Mouse (Mus musculus) heart, adult 18-20 months (tissue): ENCODE measurements around the gene Ifngr2. TPM values are rescaled to one million over a fixed set of nuclear protein-coding genes. Genes with fewer than 3 reads are reported as not detected.

Experiments used
- DNase-seq, 2 experiments: peaks; one replicate each; pipeline ENCODE4 v3.0.0; 2021 to 2022; ENCODE audit warnings: mixed read lengths in 1 of 2
- total RNA-seq, 2 experiments: library from RNA; stranded (reverse); gene quantifications; 2 replicates each; pipeline ENCODE4 v1.2.3; 2021

Ifngr2 gene
- total RNA-seq, 2 experiments from 2014 or later = 121 to 129 TPM

DNA sequence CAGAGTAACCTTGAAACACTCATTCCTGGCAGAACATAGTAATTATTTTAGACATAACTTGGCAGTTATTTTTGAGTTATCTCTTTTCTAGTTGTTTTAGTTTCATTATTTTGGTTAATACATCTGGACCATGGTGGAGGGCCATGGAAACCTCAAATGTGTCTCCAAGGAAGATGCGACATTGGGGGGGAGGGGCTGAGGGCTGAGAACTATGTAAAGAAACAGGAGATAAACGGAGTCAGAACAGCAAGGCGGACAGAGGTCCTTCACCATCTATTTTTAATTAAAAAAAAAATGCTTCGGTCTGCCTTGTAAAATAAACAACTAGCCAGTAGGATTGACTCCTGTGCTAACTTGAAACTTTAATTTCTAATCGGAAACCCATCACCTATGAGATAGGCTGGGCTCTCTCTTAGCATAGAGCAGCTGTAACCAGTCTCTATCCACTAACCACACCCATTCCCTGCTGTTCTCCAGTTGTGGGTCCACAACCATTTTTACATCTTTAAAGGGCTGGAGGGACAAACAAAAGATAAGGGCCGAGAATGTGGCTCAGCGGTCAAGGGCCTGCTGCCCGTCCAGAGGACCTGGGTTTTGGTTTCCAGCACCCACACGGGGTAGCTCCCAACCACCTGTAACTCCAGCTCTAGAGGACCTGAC, 18.6 kb downstream of the Ifngr2 start:
- DNase-seq = no peak

DNA sequence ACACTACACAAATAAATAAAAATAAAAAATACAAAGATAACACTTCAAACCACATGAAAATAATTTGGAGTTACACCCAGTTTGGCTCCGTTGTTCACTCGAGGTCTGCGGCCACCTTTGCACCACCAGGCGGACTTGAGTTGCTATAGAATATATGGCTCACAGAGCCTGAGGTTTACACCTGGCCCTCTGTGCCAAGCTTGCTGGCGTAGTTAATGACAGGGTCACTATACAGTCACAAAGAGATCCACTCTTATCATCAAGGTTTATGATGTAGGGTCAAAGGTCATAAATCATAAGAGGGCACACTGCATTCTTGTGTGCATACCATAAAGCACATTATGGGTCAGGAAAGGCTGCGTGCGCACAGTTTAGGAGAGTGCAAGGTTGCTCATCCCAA, 19.1 kb downstream of the Ifngr2 start:
- DNase-seq = no peak

DNA sequence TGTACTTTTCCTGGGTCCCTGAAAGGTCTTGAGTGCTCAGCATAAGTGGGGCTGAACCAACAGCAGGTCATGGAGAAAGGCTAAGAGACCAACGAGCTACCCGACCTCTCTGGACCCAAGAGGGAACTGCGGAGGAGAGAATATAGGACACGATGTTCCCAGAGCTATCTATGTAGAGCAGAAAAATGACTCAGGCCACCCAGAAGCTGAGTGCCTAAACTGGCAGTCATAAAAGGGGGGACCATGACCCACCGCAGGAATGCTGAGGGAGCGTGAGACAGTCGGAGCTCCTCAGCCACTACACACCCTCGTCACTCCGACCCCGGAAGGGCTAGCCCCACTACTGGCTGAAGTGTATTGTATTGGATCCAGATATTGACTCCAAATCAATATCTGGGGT, 22.1 kb downstream of the Ifngr2 start:
- DNase-seq = peak in 1 of 2 experiments; percentile 30

DNA sequence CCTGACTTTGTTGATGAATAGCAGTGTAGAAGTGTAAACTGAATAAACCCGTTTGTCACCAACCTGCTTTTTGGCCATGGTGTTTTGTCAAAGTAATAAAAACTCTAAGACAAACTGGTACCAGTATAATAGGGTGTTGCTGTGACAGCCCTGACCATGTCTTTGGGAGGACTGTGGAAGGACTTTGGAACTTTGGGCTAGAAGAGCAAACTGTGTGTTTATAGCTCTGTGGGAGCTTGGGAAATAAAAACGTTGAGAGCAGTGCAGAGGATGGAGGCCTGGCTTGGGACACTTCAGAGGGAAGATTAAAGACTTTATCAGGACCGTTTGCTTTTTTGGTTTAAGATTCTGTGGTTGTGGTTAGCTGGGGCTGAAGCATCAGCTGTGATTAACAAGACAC, 24.2 kb downstream of the Ifngr2 start:
- DNase-seq = no peak

DNA sequence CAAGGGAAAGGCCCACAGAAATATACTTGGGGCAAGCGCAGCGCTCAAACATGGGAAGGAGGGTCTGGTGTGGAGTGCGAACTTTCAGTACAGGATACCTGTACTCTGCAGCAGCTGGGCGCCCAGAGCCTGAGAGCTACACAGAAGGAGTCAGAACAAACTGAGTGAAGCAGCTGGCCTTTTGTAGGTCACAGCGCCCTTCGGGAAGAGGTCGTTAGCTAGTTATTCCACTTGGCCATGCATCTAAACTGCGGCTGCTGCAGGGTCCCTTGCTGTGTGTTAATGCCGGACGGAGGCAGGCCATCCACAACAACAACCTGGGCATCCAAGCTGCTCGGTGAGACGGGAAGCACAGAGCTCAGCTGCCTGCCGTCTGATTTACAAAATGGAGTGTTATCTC, 28.3 kb downstream of the Ifngr2 start:
- no peak for DNase-seq

DNA sequence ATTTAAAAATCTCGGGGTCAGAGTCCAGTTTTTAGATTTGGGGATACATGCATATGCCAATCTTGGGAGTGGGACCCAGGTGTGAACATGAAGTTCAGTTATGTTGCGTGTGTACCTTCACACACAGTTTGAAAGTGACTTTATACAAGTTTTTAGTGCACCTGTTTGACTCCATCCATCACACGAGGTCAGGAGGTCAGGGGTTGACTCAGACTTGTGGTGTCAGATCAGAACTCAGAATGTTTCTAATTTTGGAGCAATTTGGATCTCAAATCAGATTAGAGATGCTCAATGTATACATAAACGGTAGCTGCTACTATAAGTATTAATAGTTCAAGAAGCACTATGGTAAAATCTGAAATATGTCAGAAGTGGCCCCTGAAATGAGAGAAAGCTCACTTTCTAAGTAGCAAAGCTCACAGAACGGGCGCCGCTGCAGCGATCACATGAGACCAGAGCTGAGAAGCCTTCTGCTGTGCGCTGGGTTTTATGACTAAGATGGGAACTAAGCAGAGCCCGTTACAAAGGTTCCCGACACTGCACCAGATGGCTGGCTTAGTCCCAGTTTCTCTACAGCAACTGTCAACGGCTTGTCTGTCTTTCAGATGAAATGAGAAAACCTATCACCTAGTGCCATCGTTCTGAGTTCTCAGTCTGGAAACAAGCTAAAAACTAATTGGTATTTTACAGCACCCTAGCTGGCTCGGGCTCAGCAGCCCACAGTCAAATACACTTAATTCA, 32.3 kb downstream of the Ifngr2 start:
- DNase-seq = no peak

DNA sequence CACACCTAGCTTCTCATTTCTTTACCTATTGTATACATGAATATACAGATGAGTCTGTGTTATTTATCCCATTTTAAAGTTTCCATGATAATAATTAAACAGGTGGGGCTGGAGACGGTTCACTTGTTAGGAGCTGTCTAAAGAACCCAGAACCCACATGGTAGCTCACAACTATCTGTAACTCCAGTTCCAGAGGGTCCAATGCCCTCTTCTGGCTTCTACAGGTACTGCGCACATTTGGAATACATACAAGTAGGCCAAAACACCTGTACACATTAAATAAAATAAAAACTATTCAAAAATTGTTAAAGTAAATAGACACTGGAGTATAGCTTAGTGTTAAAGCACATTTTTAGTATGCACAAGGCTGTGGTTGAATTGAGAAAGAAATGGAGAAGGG, 35.4 kb downstream of the Ifngr2 start:
- peak in 1 of 2 experiments; percentile 66 for DNase-seq

DNA sequence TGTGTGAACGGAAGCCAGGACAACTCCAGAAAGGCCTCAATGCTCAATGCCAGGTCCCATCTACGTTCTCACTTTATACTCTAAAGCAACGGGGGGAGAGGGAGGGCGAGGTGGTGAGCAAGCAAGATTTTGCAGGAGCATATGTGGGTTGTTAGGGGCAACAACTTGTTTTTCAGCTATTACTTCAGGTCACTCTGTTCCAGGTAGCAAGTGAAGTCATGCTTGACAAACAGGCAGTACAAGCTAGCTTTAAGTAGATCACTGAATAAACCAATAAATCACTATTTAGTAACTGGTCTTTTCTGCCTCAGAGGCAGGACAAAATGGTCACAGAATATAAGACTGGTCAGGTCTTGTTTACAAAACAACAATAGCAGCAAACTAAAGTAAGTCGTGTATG, 38.7 kb downstream of the Ifngr2 start:
- no peak for DNase-seq

DNA sequence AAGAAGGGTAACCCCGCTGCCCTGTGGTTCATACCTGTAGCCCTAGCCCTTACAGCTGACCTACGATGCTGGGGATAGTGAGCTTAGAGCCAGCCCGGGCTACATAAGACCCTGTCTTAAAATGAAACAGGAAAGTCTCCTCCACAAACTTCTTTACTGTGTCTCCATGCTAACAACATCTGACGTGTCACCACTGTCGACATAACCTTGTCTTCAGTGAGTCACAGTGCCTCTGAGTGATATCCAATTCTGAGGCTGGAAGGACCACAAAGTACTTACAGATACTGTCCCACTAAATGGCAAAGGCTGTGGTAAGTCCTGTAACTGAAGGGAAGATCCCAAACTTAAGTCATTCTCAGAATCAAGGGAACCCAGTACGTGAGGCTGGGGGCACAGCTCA, 39.4 kb downstream of the Ifngr2 start:
- DNase-seq = no peak

DNA sequence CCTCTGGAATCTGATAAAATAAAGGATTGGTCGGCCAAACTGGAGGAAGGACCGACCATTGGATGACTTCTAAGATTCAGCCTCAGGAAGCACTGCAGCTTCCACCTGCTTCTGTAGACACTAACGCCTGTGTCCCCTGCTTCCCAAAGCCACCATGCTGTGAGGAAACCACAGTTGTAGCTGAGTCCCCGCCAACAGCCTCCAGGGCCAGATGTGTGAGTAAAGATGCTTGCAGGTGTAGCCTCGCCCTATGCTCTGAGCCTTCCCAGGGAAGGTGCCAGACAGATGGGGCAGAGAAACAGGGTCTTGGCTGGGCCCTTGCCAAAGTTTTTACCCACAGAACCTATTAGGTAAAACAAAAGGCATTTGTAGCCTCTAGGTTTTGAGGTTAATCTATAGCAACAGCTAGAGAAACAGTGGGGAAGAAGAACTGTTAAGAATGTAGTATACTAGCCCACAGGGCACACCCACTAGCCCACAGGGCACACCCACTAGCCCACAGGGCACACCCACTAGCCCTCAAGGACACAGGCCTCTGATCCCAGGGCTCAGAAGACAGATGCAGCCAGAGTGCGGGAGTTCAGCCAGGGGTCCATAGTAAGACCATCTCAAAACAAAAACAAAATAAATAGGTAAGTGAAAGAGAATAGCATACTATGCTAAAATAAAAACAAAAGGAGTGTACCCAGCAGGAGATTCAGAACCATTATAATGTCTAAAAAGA, 41.0 kb downstream of the Ifngr2 start:
- DNase-seq = no peak

DNA sequence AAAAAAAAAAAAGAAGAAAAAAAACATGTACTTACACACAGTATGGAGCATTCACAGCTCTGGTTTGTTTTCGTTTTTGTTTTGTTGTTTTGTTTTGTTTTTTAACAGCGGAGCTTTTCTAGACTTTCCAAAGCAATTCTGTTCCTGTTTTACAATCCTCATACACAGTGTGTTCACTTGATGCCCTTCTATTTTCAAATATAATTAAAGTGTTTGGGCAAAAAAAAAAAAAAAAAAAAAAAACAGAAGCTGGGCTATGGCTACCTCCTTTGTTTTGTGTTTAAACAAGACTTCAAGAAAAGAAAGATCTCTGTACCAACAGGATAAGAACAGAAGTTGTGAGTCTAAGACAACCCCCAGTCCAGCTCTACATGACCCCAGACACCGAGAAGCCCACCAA, 41.8 kb downstream of the Ifngr2 start:
- DNase-seq = no peak

DNA sequence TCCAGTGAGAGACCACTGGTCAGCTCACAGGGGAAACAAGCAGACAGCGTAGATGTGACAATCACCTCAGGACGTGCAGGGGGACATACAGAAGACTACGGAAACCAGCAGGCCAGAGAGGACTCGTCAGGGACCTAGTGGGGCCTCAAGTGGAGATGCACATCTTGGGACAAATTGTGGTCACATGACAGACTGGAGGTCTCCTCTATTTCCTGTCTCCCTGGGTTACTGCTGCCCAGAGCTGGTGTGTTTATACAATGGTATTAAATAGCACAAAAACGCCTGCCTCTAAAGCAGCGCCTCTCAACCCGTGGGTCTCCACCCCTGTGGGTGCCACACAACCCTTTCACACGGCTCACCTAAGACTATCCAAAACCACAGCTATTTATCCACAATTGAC, 45.3 kb downstream of the Ifngr2 start:
- DNase-seq = no peak

DNA sequence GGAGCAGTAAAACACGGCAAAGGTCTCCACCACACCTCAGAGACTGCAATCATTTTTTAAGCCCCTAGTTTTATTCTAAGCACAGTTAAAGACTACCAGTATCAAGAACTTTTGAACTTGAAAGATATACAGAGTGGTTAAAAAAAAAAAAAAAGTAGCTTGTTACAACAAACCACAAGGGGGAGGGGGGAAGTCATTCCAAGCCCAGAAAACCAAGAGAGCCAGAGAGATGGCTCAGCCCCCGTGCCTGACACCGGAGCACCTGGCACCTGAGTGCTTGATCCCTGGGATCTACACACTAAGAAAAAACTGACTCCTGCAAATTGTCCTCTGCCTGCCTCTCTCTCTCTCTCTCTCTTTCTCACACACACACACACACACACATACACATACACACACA, 46.4 kb downstream of the Ifngr2 start:
- no peak for DNase-seq

DNA sequence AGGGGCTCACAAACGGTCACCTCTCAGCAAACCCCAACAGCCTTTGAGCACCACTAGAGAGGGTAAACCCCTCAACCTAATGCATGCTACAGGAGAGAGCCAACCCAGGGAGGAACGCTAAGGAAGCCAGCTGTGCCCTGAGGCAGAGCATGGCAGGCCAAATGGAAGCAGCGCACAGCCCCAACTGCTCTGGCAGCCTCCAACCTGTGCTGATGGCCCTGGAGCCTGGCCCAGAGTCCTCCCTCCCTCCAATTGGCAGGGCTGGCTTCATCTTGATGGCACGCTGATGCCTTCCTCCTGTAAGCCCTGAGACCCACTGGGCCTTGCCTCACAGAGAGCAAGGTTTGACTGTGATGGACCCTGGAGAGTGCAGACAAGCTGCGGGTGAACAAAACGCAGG, 48.2 kb downstream of the Ifngr2 start:
- DNase-seq = peak; percentile 54 to 61

DNA sequence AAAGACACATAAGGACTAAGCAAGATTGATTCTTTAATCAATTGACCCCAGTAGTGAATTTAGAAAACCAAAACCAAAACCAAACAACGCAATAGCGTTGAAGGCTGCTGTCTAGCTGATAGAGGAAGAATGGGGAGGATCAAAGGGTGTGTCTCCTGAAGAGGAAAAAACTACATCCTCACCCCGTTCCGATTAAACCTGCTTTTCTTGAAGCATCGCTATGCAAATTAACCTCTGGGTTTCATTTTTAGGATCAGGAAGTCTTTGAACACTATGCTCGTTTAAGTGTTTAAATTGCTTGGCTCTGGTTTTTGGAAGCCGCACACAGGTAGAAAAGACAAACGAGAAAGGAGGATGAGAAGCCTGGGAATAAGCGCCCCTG, 49.5 kb downstream of the Ifngr2 start:
- no peak for DNase-seq

DNA sequence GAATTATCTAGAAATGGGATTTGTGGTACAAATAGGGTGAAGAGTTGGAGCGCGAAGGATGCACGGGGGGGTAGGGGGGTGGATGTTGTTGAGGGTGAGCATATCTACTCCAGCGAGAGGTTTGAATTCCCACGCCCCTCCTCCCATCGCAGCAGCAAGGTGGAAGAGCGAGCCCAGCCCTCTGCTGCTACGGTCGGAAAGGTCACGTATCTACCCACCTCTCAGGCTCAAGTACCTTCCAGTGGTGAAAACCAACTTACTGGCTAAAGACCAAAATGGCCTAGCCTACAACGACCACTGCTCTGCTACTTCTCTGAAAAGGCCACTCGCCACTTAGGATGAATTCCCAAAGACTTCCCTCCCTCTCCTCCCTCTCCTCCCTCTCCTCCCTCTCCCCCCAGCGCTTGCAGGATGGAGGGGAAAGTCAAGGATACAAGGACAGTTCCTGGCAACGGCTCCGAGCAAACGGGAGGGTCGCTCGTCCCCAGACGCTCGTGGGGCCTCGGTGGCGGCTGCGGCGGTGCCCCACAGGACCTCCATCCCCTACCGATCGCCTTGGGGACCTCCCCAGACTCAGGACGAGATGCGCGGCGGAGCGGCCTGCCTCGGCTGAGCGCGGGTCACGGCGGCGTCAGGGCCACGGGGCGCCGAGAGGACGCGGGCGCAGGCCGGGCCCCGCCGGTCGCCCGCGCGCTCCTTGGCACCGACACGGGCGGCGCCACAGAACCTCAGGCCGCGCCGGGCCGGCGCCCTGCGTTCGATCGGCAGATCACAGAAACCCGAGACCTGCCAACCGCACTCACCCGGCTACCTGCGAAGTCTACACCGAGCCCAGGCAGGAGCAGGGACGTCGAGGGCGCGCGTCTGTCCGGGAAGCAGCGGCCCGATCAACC, 50.2 kb downstream of the Ifngr2 start:
- peak in 1 of 2 experiments; percentile 51 for DNase-seq

DNA sequence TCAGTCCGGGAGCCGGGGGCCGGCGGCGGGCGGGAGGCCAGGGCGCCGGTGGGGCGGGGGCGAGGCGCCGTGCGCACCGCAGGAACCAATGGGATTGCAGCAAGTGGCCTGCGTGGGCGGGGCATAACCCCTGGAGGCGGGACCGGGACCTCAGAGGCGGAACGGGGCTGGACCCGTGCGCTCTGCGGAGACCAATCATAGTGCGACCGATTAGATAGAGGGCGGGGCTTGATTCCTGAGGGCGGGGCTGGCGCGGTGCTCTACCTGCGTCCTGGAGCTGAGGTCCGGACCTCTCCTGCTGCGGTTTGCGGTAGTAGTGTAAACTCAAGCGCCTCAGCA, 50.8 kb downstream of the Ifngr2 start, which contains the start of gene Tmem50b:
TSS of gene Tmem50b (minus strand) at position 129 of the 339 bp plus-strand sequence.
- peak; percentile 99 for DNase-seq

DNA sequence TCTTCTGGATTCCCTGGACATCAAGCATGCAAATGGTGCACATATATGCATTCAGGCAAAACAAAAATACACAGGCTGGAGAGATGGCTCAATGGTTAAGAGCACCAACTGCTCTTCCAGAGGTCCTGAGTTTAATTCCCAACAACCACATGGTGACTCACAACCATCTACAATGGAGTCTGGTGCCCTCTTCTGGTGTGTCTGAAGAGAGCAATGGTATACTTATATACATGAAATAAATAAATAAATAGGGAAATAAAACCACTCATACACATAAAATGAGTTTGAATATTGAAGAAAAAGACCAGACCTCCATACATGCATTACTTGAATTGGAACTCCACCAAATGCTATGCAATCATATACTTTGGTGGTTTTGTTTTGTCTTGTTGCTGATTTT, 52.4 kb downstream of the Ifngr2 start:
- DNase-seq = no peak

DNA sequence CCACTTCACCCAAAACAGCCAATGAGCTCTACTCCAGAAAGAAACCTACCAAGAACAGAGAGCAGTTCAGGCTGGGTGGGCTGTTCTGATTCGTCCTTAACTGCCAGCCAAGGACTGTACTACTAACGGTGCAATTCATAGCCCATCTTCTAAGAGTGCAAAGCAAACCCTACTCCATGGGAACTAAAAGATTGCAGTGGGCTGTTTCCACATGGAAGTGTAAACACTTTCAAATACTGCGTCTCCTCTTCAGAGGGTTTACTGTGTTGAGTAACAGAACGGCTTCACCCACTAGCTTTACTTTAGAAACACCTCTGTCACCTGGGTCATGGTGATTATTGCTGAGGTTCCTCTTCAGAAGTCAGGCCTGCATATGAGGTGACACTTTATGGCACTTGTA, 54.2 kb downstream of the Ifngr2 start:
- DNase-seq = no peak

DNA sequence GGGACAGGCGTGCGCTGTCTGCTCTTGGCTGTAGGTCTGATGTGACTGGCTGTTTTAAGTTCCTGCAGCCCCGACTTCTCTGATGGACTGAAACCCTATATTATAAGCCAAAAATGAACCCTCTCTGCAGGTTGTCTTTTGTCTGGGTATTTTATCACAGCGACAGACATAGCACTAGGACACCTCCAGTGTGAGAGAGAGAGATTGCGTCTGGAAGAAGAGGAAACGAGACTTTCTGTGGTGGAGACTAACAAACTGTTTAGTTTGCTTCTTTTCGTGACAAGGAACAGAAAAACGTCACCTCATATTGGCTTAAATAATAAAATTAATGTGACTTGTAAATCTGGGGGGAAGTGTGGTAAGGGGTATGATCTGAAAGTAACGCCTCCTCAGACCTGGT, 54.8 kb downstream of the Ifngr2 start:
- DNase-seq = no peak

DNA sequence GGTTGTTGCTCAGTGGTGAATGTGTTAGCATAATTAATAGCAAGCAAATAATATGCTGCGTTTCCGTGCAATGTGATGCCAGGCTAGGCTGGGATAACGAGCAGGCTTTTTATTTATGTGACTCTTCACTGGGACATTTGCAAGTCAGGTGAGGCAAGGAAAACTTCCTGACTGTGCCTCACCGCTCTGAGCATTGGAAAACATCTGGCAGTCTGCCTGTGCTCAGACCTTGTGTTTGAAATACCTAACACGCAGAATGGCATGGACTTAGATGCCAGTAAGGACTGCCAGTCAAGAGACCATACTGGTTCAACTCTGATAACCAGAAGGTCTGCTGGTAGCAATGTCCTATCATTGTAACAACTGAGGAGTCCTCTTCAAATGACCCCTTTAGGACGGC, 58.3 kb downstream of the Ifngr2 start:
- DNase-seq = peak; percentile 46 to 49

DNA sequence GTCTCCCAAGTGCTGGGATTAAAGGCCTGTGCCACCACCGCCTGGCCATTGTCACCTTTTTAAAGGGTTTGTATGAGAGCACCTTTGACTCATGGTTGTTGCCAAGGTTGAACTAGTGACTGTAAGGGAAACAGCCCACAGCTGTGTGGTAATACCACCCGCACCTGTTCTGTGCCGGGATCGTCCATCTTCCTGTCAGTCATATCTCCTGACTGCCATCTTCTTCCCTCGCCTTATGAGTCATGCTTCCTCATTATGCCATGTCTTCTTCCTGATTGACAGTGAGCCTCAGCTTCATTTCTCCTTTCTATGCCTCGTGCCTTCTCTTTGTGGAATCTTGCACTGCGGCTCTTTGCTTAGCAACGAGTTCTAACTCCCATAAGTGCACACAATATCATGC, 60.1 kb downstream of the Ifngr2 start:
- DNase-seq = peak in 1 of 2 experiments; percentile 27
